Mouse (Mus musculus) common myeloid progenitor, adult 5-6 weeks (primary cell): ENCODE measurements around the gene Slc8a3. TPM values are rescaled to one million over a fixed set of nuclear protein-coding genes. Genes with fewer than 3 reads are reported as not detected.
A peak's percentile ranks its signal among the peaks of the same experiment; 100 is the strongest.

ENCODE experiments used
- ATAC-seq: replicated peaks from 2 replicates; pipeline ENCODE4 v1.8.0; 2016; ENCODE audit warnings: low read depth, mild to moderate bottlenecking, moderate TSS enrichment, inconsistent platforms; ENCODE audit not compliant: poor library complexity, severe bottlenecking
- total RNA-seq: library from RNA; stranded (forward); fragments of 200-1000, 187-1606 nt; gene quantifications from 2 replicates; pipeline ENCODE4 v1.2.3, GENCODE M21; 2017

Slc8a3 gene
- total RNA-seq, 1 experiment from 2014 or later: not detected

DNA sequence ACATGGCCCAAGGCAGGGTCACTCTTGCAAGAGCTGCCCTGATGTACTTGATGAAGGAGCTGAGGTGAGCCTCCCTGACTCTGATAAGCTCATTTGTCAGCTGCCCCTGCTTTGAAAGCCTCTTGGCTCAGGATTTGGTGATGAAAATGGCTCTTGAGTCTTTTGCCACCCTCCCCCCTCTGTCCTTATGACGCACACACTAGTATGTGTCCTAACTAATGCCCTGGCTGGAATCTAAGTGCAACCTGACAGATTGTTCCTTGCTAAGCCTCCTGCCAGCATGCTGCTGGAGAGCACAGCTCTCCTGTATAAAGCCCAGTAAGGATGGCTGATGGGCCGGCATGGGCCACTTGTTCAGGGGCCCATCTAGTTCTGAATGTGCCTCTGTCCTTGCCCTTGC, 91.3 kb downstream of the Slc8a3 start:
- ATAC-seq: no peak

DNA sequence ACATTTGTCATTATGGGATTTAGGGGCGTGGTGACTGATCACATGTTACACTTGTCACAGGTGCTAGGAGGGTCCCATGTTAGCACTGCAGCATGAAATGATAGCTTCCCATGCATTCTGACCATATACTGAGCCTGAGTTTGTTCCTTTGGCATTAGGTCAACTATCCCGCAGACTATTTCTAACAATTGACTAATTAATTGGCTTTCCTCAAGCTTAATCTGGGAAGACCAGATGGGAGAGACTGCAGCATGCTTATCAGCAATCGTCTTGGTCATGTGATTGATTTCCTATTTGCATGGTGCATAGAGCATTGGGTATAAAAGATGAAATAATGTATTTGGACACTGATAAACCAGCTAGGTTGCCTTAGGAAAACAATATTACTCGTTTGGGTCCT, 91.9 kb downstream of the Slc8a3 start:
- ATAC-seq: no peak

DNA sequence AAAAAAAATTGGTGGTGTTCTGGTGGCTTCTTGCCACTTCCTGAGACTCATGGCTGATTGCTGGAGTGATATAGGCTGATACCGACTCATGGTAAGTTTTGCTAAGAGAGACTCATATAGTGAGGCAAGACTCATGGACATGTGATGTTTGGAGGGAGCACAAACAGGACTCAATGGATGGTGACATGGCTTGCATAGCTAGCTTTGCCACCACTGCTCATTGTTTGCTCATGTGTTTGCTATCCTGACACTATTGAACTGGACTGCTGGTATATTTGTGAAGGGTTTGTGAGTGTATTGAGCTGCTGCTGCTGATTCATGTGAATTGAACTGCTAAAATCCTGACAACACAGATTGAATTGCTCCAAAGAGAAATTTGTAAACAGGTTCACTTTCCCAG, 95.8 kb downstream of the Slc8a3 start:
- no peak for ATAC-seq

DNA sequence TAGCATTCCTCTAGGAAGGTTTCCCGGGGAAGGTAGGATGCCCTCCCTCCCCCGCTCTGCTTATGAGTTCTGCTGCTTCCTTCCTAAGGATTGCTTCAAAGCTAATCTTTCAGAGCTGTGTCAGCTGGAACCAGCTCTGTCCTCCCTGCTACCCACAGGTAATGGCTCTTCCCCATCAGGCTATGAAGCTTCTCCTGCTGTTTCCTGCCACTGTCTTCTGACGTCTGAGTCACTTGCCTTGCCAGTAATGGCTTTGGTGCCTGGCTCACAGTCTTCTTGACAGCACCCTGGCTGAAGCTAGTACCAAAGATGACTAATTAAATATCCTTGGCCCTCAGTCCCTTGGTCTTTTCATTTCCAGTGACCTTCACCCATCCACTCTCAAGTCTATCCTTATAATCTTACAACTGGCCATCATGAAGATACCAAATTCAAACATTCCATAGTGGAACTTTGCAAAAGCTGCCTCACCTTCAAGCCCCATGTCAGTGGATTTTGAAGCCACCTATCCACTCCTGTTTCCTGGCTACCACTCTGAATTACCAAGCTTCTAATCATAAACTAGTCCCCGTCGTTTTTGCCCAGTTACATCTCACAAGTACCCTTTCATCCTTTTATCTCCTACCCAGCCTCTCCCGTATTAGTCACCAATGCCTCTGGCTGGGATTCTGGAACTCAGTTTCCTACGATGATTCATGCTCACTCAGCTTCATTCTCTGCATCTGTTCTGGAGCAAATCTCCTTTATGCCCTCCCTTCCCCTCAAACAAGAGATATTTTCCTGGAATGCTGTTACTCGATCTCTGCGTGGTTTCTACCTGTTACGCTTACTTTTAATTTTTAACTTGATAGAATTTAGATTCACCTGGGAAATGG, 97.3 kb downstream of the Slc8a3 start:
- ATAC-seq: no peak

DNA sequence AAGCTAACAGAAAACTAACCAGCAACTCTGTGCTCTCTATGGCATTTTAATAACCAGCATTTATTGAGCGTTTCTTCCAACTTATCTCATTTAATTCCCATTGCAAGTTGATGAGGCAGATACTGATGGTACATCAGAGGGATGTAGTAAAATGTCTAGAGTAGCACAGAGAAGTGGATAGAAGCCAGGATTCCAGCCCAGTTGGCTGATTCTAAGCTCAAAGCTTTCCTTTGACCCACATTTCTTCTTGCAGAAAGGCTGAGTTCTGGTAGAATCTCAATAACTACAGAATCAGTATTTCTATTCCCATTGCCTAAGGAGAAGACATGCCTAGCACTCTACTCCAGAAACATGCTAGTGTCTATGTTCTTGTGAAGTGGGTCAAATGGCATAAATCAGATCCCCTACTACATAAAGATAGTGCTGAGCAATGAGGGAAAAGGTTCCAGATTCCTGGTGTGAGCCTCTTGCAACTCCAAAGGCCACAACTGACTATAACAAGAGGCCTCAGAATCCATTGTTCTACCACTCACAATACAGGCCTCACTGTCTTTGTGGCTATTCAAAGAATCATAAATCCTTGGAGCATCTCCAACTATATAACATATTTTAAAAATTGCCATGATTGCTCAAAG, 99.1 kb downstream of the Slc8a3 start:
- no peak for ATAC-seq

DNA sequence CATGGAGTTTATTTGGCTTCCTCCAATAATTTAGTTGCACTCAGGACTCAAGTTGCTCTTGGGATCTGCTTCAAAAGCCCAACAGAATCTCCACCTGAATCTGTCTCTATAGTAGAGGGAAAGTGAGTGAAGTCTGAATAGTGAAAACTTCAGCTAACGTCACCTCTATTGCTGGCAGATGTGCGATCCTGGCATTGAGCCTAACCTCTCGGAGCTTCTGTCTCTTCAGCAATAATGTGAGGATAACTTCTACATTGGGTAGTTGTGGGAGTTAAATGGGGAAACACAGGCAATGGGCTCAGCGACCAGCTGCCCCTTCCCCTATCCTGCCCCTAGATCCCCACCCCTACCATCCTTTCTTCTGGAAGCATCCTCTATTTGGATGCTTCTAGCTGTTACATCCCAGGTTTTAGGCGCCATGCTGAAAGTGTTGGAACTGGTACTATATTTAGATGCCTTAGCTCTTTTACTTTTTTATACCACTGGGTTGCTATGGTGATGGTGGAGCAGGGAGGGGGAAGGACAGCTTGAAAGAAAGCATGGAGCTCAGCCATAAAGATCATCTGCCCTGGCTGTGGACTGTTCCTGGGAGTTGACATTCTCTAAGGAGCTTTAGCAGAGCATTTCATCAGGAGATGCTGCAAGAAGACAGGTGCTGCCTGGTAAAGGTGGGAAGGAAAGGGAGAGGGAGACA, 105.1 kb downstream of the Slc8a3 start:
- no peak for ATAC-seq

DNA sequence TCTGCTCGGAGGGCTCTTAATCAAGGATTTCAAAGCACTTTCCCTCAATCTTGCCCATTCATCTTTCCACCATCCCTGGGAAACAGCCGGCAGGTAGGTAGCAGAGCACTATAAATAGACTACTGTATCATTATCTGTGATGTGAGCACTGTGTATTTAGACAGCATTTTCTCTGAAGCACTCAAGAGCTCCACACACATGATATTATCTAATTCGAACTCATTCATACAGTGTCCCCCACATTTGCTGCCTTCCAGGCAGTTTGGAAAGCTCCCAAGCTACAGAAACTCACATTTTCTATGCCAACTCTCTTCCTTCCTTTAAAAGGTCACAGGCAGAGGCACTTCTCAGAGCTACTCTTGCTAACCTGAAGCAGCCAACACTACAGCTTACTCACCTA, 106.4 kb downstream of the Slc8a3 start:
- no peak for ATAC-seq

DNA sequence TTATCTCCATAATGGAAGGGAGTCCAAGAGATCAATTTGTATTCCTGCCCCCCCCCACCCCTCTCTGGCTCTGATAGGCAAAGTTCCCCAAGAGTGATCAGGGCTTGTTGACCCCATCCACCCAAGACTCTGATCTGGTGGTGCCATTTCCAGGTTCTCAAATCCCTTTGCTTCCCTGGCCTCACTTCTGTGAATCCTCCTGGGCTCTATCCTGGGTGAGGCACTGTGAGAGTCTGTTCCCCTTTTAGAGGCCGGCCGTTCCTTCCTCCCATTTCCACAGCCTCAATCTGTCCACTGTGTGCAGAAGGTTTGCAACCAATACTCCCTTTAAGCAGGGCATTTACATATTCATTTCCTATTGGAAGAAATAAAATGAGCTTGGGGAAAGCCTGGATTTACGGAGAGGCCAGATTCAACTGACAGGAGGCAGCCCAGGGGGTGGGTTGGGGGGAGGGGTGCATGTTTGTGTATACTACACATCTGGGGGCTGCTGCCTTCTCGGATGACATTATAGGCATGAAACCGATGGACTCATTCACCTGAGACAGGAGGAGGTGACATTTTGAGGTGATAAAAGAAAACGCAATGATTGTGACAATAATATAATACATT, 106.9 kb downstream of the Slc8a3 start:
- no peak for ATAC-seq

DNA sequence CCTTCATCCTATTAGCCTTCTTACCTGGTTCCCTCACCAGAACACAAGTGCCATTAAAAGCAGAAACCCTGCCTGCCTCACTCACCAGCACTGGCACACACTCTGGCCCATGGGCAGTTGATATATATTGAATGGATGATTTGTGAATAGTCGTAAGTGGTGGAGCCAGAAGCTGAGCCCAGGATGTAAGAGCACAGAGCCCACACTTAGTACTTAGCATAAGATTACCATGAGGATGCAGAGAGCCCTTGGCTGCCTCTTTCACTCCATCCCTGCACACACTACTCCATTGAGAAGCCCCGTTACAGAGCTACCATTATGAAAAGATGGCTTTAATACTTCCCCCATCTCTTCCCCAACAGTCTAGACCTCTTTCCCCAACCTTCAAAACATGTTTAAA, 108.1 kb downstream of the Slc8a3 start:
- ATAC-seq: no peak

DNA sequence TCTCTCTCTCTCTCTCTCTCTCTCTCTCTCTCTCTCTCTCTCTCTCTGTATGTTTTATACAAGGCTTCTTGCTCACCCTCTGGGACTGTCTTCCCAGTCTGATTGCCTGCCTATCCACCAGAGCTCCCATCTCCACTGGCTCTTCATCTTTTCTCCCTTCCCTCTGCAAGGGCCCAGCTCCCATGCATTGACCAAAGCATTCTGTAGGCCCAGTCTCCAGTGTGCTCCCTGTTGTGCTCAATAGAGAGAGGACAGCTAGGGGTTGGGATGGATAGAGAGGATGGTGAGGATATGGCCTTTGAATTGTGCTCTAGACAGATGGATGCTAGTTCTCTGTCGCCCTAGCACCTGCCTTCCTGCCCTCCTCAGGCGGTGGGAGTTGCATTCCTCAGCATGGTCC, 109.7 kb downstream of the Slc8a3 start:
- no peak for ATAC-seq

DNA sequence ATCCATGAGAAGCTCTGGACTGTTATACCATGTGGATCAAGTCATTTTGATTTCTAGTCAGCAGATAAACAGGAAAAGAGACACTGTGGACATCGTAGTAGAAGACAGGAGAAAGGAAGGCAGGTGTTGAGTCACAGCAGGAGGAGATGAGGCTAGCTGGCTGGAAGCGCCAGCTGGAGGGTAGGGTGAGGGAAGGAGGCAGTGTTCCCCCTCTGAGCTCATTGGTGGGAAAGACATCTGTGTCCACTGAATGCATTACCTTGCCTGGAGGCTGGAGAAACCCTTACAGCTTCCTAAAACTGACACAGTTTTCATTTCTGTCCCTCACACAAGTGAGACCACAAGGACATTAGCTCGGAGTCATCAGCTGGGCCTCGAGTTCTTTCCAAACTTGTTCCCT, 113.6 kb downstream of the Slc8a3 start:
- no peak for ATAC-seq

DNA sequence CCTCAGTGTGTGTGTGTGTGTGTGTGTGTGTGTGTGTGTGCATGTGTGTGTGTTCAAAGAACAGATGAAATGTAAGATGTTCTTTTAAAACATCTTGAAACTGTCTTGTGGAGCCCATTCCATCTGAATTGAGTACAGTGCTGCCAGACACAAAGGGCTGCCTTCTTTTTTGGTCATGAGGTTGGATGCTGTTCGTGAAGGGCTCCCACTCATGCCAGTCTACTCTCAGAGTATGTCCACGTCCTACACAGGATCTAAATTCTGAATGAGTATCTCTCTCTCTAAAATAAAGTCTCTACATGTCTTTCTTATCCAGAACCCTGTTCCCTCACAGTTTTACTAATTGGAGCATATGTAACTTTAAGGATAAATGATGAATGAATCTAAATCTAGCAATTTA, 124.4 kb downstream of the Slc8a3 start:
- no peak for ATAC-seq

DNA sequence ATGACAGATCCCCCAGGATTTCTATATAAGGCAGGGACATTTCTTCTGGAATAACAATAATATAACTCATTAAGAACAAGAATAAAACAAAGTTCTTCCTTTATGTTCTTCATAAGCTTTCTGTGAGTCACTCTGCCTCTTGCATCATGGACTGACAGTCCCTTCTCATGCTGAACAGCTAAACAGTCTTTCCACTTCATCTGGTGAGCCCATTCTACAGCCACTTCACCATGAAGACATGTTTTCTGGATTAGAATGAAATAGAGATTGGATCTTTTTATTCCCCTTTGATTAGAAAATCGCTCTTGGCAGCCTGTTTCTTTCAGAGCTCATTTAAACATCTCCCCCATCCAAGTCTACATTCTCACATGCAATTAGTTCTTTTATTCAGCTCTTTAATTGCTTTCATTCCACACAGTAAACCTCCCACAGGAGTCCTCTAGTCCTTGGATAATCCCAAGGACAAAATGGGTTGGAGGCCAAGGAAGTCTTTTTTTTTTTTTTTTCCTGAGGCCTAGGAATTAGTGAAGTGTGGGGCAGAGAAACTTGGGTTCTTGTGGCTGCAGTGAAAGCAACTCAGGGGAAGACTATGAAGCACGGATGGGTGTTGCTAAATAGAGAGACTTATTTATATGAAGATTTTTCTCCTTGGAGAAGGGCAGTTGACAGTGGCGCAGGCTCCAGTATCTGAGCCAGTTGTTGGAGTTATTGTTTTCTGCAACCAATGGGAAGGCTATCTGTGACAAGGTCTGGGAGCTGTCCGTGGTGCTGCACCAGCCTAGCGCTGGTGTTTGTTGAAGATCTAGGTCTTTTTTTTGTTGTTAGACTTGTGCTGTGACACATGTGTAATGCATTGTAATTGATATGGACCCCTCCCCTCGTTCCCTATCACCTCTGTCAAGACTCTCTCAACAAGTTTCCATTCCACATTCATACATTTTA, 127.1 kb downstream of the Slc8a3 start:
- ATAC-seq: 0 out of 2 replicates have a peak, but pooled peaks have one; percentile 65

DNA sequence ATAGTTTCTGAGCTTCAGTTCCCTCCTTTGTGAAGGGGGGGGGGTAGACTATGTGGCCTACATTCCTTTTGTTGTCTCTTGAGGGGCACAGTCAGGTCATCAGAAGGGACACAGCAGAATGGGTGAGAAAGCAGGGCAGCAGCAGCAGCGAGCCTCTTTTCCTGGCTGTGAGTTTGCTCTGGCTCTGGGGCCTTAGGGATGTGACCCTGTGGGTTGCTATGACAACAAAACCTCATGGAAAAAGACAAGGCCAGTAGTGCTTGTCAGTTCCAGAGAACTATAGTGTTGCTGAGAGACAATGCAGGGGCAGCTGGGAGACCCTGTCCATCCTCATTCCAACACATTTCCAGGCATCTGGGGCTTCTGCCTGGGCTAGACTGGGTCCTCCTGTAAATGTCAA, 129.8 kb downstream of the Slc8a3 start:
- ATAC-seq: no peak

DNA sequence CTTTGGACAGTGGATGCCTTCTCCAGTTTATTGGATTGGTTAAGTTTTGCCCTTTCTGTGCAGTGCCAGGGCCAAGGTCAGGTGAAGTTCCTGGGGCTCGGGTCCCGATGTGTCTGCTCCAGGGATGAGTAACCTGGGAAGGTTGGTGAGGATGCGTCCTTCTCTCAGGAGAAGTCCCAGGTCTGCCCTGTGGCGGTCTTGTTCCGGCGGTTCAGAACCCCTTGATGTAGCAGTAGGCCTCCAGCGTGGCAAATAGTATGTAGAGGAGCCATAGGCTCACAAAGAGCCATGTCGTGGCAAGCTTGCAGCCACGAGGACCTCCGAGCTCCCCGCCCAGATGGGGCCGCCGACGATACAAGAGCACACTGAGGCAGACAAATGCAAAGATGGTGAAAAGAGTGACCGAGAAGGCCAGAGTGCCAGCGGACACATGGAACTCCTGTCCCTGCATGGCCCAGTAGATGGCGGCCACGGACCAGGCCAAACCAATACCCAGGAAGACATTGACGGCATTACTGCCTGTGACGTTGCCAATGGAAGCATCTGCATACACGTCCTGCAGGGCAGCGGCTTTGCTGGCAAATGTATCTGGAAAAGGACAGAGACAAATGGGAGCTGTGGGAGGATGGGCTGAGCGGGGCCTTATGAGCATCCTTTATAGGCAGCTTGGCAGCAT, 133.6 kb downstream of the Slc8a3 start:
- ATAC-seq: peak; percentile 85

DNA sequence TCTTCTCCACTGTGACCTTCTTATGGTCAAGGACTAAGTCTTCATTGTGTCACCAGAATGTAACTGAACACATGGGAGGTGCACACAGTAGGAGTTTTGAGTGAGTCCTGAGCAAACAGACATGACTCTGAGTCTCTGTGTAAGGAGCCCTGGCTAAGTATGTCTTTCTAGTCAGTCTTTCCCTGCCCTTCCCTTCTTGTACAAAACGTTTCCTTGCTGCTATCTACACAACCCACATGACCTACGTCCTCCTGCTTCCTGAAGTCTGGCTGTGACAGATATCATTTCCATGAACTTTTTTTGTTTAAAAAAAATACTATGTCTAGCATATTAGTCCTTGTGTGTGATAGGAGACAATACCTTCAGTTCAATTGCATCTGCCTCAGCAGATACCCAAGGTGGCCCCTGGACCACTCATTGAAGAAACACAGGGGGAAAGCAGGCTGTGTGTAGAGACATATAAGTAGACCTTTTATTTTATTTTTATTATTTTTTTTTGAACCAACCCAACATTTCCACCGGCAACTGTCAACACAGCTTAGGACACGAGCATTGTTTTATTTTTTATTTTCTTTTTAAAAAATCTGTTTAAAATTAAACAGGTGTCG, 135.4 kb downstream of the Slc8a3 start:
- 0 out of 2 replicates have a peak, but pooled peaks have one; percentile 25 for ATAC-seq

DNA sequence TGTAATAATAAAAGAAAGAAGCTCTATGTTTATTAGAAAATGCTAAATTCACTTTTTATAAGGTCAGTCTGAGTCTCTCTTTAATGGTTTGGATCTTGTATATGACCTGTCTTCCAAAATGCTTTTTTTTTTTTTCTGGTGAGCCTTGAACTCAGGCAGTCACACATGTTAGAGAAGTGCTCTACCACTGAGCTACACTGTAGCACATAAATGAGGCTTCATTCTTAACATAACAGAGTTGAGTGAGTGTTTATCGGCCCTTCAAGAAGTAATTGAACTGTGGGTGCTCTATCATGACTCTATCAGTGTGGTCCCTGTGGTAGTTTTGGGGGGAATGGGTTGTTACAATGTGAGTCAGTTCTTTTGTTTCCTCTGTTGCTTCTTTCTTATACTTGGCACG, 139.0 kb downstream of the Slc8a3 start:
- no peak for ATAC-seq

DNA sequence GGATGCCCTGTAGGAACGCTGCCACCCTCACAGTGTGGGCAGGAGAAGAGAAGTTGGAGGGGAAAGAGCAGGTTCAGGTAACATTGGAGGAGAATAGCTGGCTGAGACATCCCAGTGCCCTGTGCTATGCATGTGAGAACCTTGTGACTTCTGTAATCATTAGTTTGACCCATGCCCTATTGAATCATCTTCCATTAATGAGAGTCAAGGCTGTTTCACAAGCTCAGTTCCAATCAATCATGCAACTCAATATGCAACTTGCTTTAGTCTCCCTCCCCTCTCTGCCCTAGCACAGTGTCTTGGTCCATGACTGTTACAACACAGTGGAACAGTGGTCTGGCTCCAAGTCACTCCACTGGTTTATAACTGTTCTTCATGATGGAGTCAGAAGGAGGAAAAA, 143.3 kb downstream of the Slc8a3 start:
- ATAC-seq: no peak

DNA sequence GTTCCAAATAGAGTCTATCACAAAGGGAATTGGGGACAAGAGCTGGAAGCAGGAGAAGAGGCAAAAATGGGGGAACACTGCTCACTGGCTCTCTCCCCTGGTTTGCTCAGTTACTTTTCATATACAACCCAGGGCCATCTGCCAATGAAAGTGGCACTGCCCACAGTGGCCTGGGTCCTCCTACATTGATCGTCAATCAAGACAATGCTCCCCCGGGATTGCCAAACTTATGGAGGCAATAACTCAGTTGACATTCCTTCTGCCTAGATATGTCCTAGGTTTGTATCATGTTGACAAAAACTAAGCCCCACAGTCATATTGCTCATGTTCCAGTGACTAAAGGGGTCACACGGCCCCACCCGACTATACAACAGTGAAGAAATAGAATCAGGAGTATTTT, 144.0 kb downstream of the Slc8a3 start:
- no peak for ATAC-seq
